Mouse (Mus musculus): ENCODE measurements at regions not wholly inside any gene's neighbourhood (a gene's known extent, or its start where the extent isn't known, plus 50 kb on each side); places are given as distances from the start of the nearest gene placed in this dataset.

GRCm38 (mm10) chr8:34535434-34535833, 423.9 kb upstream of the Gm10131 start:
- 85% methylated on average over 3 of the region's 3 CpGs for WGBS
- H3K27ac ChIP-seq (replicated peaks): no peak overlapping the region
- ATAC-seq (ENCODE audit: low FRiP score, low read depth): no peak
- no peak overlapping the region for H3K4me2 ChIP-seq (replicated peaks)
- no peak overlapping the region for H3K4me3 ChIP-seq
- H3K4me1 ChIP-seq: no peaks in the 10 kb centered on the region
- no peaks in the 10 kb centered on the region for H3K36me3 ChIP-seq
- H3K27me3 ChIP-seq: no peaks in the 10 kb centered on the region
- no peaks in the 10 kb centered on the region for H3K9me3 ChIP-seq
- H3K9ac ChIP-seq (replicated peaks): no peak overlapping the region

- WGBS: 83% methylated on average over 4 of the region's 4 CpGs
- no peaks in the 10 kb centered on the region for H3K36me3 ChIP-seq
- no peak overlapping the region for H3K4me3 ChIP-seq
- no peaks in the 10 kb centered on the region for H3K4me1 ChIP-seq
- H3K27ac ChIP-seq (replicated peaks): no peak overlapping the region
- no peaks in the 10 kb centered on the region for H3K9me3 ChIP-seq
- no peaks in the 10 kb centered on the region for H3K27me3 ChIP-seq
- H3K9ac ChIP-seq (replicated peaks): no peak overlapping the region
- no peak for ATAC-seq (ENCODE audit: low FRiP score, low read depth)
- H3K4me2 ChIP-seq (replicated peaks): no peak overlapping the region
These were observed 421.9 kb upstream of the Gm10131 start for GRCm38 (mm10) chr8:34533421-34533820.

GRCm38 (mm10) chr8:34530896-34531679, 419.6 kb upstream of the Gm10131 start:
- no peak overlapping the region for H3K9ac ChIP-seq (replicated peaks)
- no peaks in the 10 kb centered on the region; the same call in 1 of the 2 replicates for H3K27me3 ChIP-seq
- 84% methylated on average over 11 of the region's 11 CpGs for WGBS
- H3K4me1 ChIP-seq: no peaks in the 10 kb centered on the region
- no peak overlapping the region for H3K4me3 ChIP-seq
- H3K4me2 ChIP-seq (replicated peaks): no peak overlapping the region
- H3K9me3 ChIP-seq: no peaks in the 10 kb centered on the region
- H3K27ac ChIP-seq (replicated peaks): no peak overlapping the region
- ATAC-seq (ENCODE audit: low FRiP score, low read depth): no peak
- no peaks in the 10 kb centered on the region for H3K36me3 ChIP-seq

DNA sequence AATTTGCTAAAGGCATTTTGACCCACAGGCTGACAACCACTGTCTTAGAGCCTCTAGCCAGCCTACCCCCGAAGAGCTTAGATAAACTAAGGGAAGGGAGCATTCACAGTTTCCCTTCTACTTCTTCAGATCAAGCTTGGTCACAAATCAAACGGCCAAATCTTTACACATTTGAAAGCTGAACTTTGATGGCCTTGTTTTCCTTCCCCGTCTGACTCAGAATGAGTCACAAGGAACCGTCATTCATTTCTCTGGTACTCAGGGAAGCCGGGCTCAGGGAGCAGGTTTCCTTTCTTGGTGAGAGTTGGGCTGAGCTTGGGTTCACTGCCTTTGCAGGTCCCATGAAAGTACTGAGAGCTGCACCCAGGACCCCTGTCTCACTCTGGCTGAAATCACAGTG, 418.5 kb upstream of the Gm10131 start:
- H3K4me3 ChIP-seq: no peak overlapping the region
- no peak overlapping the region for H3K4me2 ChIP-seq (replicated peaks)
- no peak overlapping the region for H3K9ac ChIP-seq (replicated peaks)
- H3K9me3 ChIP-seq: no peaks in the 10 kb centered on the region
- no peaks in the 10 kb centered on the region for H3K36me3 ChIP-seq
- no peak for ATAC-seq (ENCODE audit: low FRiP score, low read depth)
- no peaks in the 10 kb centered on the region for H3K4me1 ChIP-seq
- H3K27me3 ChIP-seq: no peaks in the 10 kb centered on the region; the same call in 1 of the 2 replicates
- 84% methylated on average over 5 of the region's 5 CpGs for WGBS
- H3K27ac ChIP-seq (replicated peaks): no peak overlapping the region

- no peaks in the 10 kb centered on the region for H3K36me3 ChIP-seq
- ATAC-seq (ENCODE audit: low FRiP score, low read depth): no peak
- no peak overlapping the region for H3K4me2 ChIP-seq (replicated peaks)
- H3K9me3 ChIP-seq: no peaks in the 10 kb centered on the region
- WGBS: 86% methylated on average over 1 of the region's 1 CpGs
- H3K4me3 ChIP-seq: no peak overlapping the region
- no peak overlapping the region for H3K9ac ChIP-seq (replicated peaks)
- H3K27ac ChIP-seq (replicated peaks): no peak overlapping the region
- H3K27me3 ChIP-seq: no peaks in the 10 kb centered on the region; the same call in 1 of the 2 replicates
- no peaks in the 10 kb centered on the region for H3K4me1 ChIP-seq
These were observed 417.9 kb upstream of the Gm10131 start for GRCm38 (mm10) chr8:34529452-34529851.

DNA sequence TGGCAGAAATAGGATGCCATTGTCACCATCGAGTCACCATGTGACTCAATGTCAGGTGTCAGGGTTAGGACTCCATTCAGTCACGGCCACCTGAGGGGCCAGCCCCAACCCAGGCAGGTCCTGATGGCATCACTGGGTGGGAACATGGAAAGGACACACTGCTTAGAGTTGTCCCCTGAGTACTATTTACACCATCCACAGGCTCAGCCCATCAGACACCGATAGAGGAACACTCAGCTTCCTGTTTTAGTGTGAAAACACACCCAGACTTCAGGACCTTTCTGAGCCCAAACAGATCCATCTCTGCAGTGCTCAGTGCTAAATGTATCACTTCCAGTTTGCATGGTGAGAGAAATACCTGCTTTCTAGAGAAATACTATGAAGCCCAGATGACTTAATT, 416.7 kb upstream of the Gm10131 start:
- no peaks in the 10 kb centered on the region for H3K4me1 ChIP-seq
- no peaks in the 10 kb centered on the region; the same call in none of the 2 replicates for H3K27me3 ChIP-seq
- 94% methylated on average over 3 of the region's 3 CpGs for WGBS
- H3K36me3 ChIP-seq: no peaks in the 10 kb centered on the region
- no peak overlapping the region for H3K4me3 ChIP-seq
- no peak overlapping the region for H3K4me2 ChIP-seq (replicated peaks)
- no peaks in the 10 kb centered on the region for H3K9me3 ChIP-seq
- H3K27ac ChIP-seq (replicated peaks): no peak overlapping the region
- H3K9ac ChIP-seq (replicated peaks): no peak overlapping the region
- no peak for ATAC-seq (ENCODE audit: low FRiP score, low read depth)

- no peak overlapping the region for H3K9ac ChIP-seq (replicated peaks)
- peaks cover 6% of the 10 kb centered on the region for H3K27me3 ChIP-seq
- H3K36me3 ChIP-seq: no peaks in the 10 kb centered on the region
- no peaks in the 10 kb centered on the region for H3K4me1 ChIP-seq
- WGBS: 61% methylated on average over 4 of the region's 4 CpGs
- H3K27ac ChIP-seq (replicated peaks): no peak overlapping the region
- H3K9me3 ChIP-seq: no peaks in the 10 kb centered on the region
- no peak overlapping the region for H3K4me2 ChIP-seq (replicated peaks)
- no peak for ATAC-seq (ENCODE audit: low FRiP score, low read depth)
- H3K4me3 ChIP-seq: no peak overlapping the region
These were observed 413.7 kb upstream of the Gm10131 start for GRCm38 (mm10) chr8:34525231-34525630.

DNA sequence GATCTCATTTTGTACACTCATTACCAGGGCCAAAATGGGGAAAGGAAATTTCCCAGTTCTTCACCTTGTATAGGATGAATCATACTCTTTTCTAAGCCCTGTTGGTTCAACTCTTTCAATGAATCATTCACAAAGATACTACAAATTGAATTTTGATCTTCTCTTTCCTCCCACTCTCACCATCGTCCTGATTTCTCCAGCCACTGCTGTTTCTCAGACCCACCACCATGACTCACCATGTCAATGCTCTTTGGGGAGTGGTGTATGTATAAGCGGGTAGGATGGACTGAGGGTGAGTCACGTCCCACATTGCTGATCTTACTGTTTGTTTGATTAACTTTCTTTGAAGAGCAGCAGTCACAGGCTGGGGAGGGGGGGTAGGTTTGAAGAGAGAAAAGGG, 412.3 kb upstream of the Gm10131 start:
- Histone ChIP-seq H3K27ac (replicated peaks) (no peak overlapping the region), H3K4me1 (no peaks in the 10 kb centered on the region), H3K4me3 (no peak overlapping the region), H3K9ac (replicated peaks) (no peak overlapping the region), H3K4me2 (replicated peaks) (no peak overlapping the region), H3K9me3 (no peaks in the 10 kb centered on the region), H3K27me3 (peaks cover 6% of the 10 kb centered on the region), H3K36me3 (no peaks in the 10 kb centered on the region)
- WGBS: 82% methylated on average over 3 of the region's 3 CpGs
- no peak for ATAC-seq (ENCODE audit: low FRiP score, low read depth)

DNA sequence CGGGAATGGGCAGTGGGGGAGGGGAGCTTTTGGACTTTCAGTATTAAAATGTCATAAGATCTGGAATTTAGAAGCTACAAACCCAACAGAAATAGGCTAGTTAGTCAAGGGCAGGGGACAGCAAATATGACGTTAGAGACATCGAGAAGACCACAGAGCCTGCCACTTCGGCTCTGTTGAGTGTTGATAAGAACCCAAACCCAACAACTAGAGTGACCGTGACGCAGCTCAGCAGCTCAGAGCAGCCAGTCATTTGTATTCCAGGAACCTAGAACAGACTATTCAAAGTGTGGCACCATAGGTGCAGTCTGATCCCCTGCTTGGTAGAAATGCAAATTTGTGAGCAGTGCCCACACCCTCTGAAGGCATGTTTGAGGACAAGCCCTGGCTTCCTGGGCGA, 409.8 kb upstream of the Gm10131 start:
- Histone ChIP-seq H3K27ac (replicated peaks) (no peak overlapping the region), H3K4me2 (replicated peaks) (no peak overlapping the region), H3K4me3 (no peak overlapping the region), H3K36me3 (no peaks in the 10 kb centered on the region), H3K4me1 (no peaks in the 10 kb centered on the region), H3K9me3 (no peaks in the 10 kb centered on the region), H3K27me3 (peaks cover 6% of the 10 kb centered on the region; the same call in 1 of the 2 replicates), H3K9ac (replicated peaks) (no peak overlapping the region)
- WGBS: 91% methylated on average over 7 of the region's 7 CpGs
- no peak for ATAC-seq (ENCODE audit: low FRiP score, low read depth)

DNA sequence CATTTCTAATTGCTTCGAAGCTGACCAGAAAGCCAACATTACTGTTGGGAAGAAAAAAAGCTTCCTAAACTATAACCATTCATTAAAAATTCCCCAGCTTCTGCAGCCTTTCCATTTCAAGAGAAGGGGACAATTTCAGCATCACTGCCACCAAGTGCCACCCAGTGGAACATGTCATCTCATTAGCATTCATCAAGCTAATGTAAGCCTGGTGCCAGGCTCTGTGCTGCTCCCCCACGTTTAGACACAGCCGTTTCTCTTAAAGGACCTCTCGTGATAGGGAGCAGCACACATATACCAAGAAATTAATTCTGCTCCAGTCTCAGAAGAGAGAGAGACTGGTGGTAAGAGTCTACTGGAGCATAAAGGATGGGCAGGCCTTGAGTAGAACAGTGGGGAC, 409.1 kb upstream of the Gm10131 start:
- Histone ChIP-seq H3K4me2 (replicated peaks) (no peak overlapping the region), H3K4me1 (no peaks in the 10 kb centered on the region), H3K27me3 (peaks cover 6% of the 10 kb centered on the region; the same call in 1 of the 2 replicates), H3K9me3 (0 out of 2 replicates have a peak, but pooled peaks cover 4% of the 10 kb centered on the region), H3K36me3 (no peaks in the 10 kb centered on the region), H3K9ac (replicated peaks) (no peak overlapping the region), H3K27ac (replicated peaks) (no peak overlapping the region), H3K4me3 (no peak overlapping the region)
- WGBS: 73% methylated on average over 4 of the region's 4 CpGs
- no peak for ATAC-seq (ENCODE audit: low FRiP score, low read depth)

GRCm38 (mm10) chr8:34513459-34514090, 402.0 kb upstream of the Gm10131 start:
- no peak overlapping the region for H3K4me2 ChIP-seq (replicated peaks)
- no peak overlapping the region for H3K9ac ChIP-seq (replicated peaks)
- H3K4me1 ChIP-seq: no peaks in the 10 kb centered on the region
- 86% methylated on average over 4 of the region's 4 CpGs for whole genome bisulfite sequencing
- no peaks in the 10 kb centered on the region for H3K36me3 ChIP-seq
- no peak overlapping the region for H3K4me3 ChIP-seq
- H3K27me3 ChIP-seq: no peaks in the 10 kb centered on the region
- no peak for ATAC-seq (ENCODE audit: low FRiP score, low read depth)
- H3K9me3 ChIP-seq: 0 out of 2 replicates have a peak, but pooled peaks cover 4% of the 10 kb centered on the region
- no peak overlapping the region for H3K27ac ChIP-seq (replicated peaks)

DNA sequence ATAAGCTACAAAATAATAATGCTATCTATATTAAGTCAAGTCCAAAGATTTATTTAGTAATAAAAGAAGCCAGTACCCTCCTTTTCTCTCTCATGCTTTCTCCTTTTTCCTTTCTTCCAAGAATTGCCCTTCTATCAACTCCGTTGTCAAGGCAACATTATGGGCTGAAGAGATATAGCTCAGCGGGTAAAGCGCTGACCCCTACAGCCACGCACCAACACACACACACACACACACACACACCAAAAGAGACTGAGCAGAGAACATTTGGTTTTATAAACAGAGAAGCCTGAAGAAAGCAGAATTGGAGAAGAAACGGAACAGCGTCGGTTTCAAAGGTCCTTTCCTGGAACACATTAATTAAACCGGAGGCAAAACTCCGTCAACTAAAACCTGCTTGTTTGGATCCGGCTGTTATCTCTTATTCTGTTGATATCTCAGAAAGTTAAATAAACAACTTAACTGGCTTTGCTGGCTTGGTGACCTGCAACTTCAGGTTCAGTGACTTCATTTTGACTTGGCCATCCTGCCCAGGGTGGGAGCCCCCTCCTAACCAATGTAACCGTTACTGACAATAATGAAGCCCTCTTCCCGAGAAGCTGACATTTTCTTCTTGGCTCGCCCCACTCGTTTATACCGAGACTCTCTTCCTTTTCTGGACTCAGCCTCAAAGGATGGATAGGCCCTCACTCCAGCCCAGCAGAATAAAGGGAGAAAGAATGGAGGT, 394.5 kb upstream of the Gm10131 start:
- 78% methylated on average over 15 of the region's 15 CpGs for WGBS
- H3K4me2 ChIP-seq (replicated peaks): no peak overlapping the region
- no peak for ATAC-seq (ENCODE audit: low FRiP score, low read depth)

More for the DNA sequence above, 394.5 kb upstream of the Gm10131 start:
- no peaks in the 10 kb centered on the region; the same call in 1 of the 2 replicates for H3K27me3 ChIP-seq
- no peaks in the 10 kb centered on the region for H3K9me3 ChIP-seq
- H3K4me3 ChIP-seq: no peak overlapping the region
- no peaks in the 10 kb centered on the region for H3K4me1 ChIP-seq
- no peak overlapping the region for H3K9ac ChIP-seq (replicated peaks)
- H3K36me3 ChIP-seq: no peaks in the 10 kb centered on the region
- no peak overlapping the region for H3K27ac ChIP-seq (replicated peaks)

Data from midbrain, embryonic 12.5 days (tissue).